Mouse (Mus musculus) lung, embryonic 15.5 days (tissue): ENCODE measurements around the gene Olfr645. TPM values are rescaled to one million over a fixed set of nuclear protein-coding genes. Genes with fewer than 3 reads are reported as not detected.

Experiments used
- polyA plus RNA-seq: library from polyadenylated mRNA; unstranded; fragments of >200 nt; fragmentation: Nextera tagmentation; extraction: Ambion mirVana; gene quantifications from 2 replicates; pipeline ENCODE4 v1.2.1, GENCODE M21; 2015

Olfr645 gene
- polyA plus RNA-seq, 1 experiment from 2014 or later, result not detected

Other genes with a start within 250 kb of the Olfr645 start
- not detected in 2 replicates for gene Hbb-bh2, start 244.9 kb downstream of the Olfr645 start, polyA plus RNA-seq
- gene Hbb-bh1, start 242.3 kb downstream of the Olfr645 start, polyA plus RNA-seq, result 8.2 and 12.5 TPM in 2 replicates
- gene Hbb-y, start 232.2 kb downstream of the Olfr645 start, polyA plus RNA-seq, result 807 and 1,263 TPM in 2 replicates
- not detected in 2 replicates for gene Olfr66, start 199.2 kb downstream of the Olfr645 start, polyA plus RNA-seq
- gene Olfr64, start 191.0 kb downstream of the Olfr645 start, polyA plus RNA-seq, result not detected in 2 replicates
- not detected in 2 replicates for gene Olfr65, start 182.0 kb downstream of the Olfr645 start, polyA plus RNA-seq
- gene Olfr631, start 156.6 kb downstream of the Olfr645 start, polyA plus RNA-seq, result not detected in 2 replicates
- gene Olfr632, start 151.1 kb downstream of the Olfr645 start, polyA plus RNA-seq, result not detected in 2 replicates
- not detected in 2 replicates for gene Olfr633, start 141.0 kb downstream of the Olfr645 start, polyA plus RNA-seq
- gene Olfr635, start 114.3 kb downstream of the Olfr645 start, polyA plus RNA-seq, result not detected in 2 replicates
- not detected in 2 replicates for gene Olfr638, start 86.7 kb downstream of the Olfr645 start, polyA plus RNA-seq
- not detected in 2 replicates for gene Olfr639, start 68.2 kb downstream of the Olfr645 start, polyA plus RNA-seq
- gene Olfr640, start 59.9 kb downstream of the Olfr645 start, polyA plus RNA-seq, result not detected in 2 replicates
- not detected in 2 replicates for gene Olfr641, start 50.0 kb downstream of the Olfr645 start, polyA plus RNA-seq
- gene Olfr642, start 32.8 kb downstream of the Olfr645 start, polyA plus RNA-seq, result not detected in 2 replicates
- not detected in 2 replicates for gene 4930516K23Rik, start 24.0 kb downstream of the Olfr645 start, polyA plus RNA-seq
- gene Olfr644, start 13.6 kb downstream of the Olfr645 start, polyA plus RNA-seq, result not detected in 2 replicates
- gene Olfr646, start 19.4 kb upstream of the Olfr645 start, polyA plus RNA-seq, result not detected in 2 replicates
- gene Ubqln5, start 44.4 kb upstream of the Olfr645 start, polyA plus RNA-seq, result not detected in 2 replicates
- not detected in 2 replicates for gene Olfr643, start 51.9 kb upstream of the Olfr645 start, polyA plus RNA-seq
- gene Ubqln3, start 57.8 kb upstream of the Olfr645 start, polyA plus RNA-seq, result not detected in 2 replicates
- gene Ubqlnl, start 65.1 kb upstream of the Olfr645 start, polyA plus RNA-seq, result not detected in 2 replicates
- gene Olfm5, start 79.4 kb upstream of the Olfr645 start, polyA plus RNA-seq, result not detected in 2 replicates
- gene Olfr648, start 97.9 kb upstream of the Olfr645 start, polyA plus RNA-seq, result 0.12 and 0.20 TPM in 2 replicates
- gene Olfr649, start 110.5 kb upstream of the Olfr645 start, polyA plus RNA-seq, result not detected in 2 replicates
- gene Trim6, start 133.3 kb upstream of the Olfr645 start, polyA plus RNA-seq, result 0.75 and 0.98 TPM in 2 replicates
- gene Trim34a, start 159.0 kb upstream of the Olfr645 start, polyA plus RNA-seq, result 1.9 and 2.3 TPM in 2 replicates
- 0.26 and 0.31 TPM in 2 replicates for gene Trim5, start 202.6 kb upstream of the Olfr645 start, polyA plus RNA-seq
- 4.2 and 5.6 TPM in 2 replicates for gene Trim12a, start 230.0 kb upstream of the Olfr645 start, polyA plus RNA-seq
- 0.10 TPM in 1 of 2 replicates, not detected in the other for gene Trim34b, start 244.0 kb upstream of the Olfr645 start, polyA plus RNA-seq